Mouse (Mus musculus): Measurements from ENCODE around the gene Atp2b2. TPM values are rescaled to one million over a fixed set of nuclear protein-coding genes. Genes with fewer than 3 reads are reported as not detected.

Atp2b2 gene
- total and polyA plus RNA-seq, 3 experiments = 0.04 TPM; not detected in 2

- Histone ChIP-seq H3K4me3 (ENCODE audit: control insufficient read depth in 1 of 2, insufficient read depth in 1 of 2, low read depth in 2 of 2, low read length in 2 of 2) (no peak overlapping the region), H3K27ac (ENCODE audit: control insufficient read depth, low read depth, low read length) (no peak overlapping the region), H3K27me3 (ENCODE audit: control insufficient read depth in 1 of 2, insufficient read depth in 2 of 2, low read length in 2 of 2) (no peaks in the 10 kb centered on the region), H3K36me3 (ENCODE audit: control insufficient read depth in 1 of 2, insufficient read depth in 2 of 2, low read length in 2 of 2) (no peaks in the 10 kb centered on the region), H3K9ac (ENCODE audit: control insufficient read depth, low read depth, low read length, poor library complexity, severe bottlenecking) (no peak overlapping the region), H3K9me3 (replicated peaks; ENCODE audit: insufficient read depth, low read length) (no peaks in the 10 kb centered on the region), H3K4me1 (ENCODE audit: control insufficient read depth in 1 of 2, insufficient read depth in 2 of 2, low read length in 2 of 2) (no peaks in the 10 kb centered on the region), H3K79me2 (ENCODE audit: control insufficient read depth, insufficient read depth, low read length, poor library complexity) (no peaks in the 10 kb centered on the region)
- DNase-seq (ENCODE audit: low read depth, low spot score) = no peak
- TF ChIP-seq ZNF384 (IDR thresholded peaks at IDR 0.05; ENCODE audit: low read depth, low read length) = no peak
- TF ChIP-seq ZC3H11A (IDR thresholded peaks at IDR 0.05; ENCODE audit: low read depth, low read length) = no peak
Measured at GRCm38 (mm10) chr6:114013801-114014200, 28.6 kb downstream of the Atp2b2 start.

- no peaks in the 10 kb centered on the region for H3K4me1 ChIP-seq (ENCODE audit: control insufficient read depth in 1 of 2, insufficient read depth in 2 of 2, low read length in 2 of 2)
- no peaks in the 10 kb centered on the region for H3K36me3 ChIP-seq (ENCODE audit: control insufficient read depth in 1 of 2, insufficient read depth in 2 of 2, low read length in 2 of 2)
- no peak for TF ChIP-seq CHD1 (IDR thresholded peaks at IDR 0.05; ENCODE audit: low read depth, low read length)
- TF ChIP-seq RAD21 (IDR thresholded peaks at IDR 0.05; ENCODE audit: low read depth, low read length) = no peak
- TF ChIP-seq POLR2A (IDR thresholded peaks at IDR 0.05; ENCODE audit: control insufficient read depth in 1 of 2, insufficient read depth in 1 of 2, low read depth in 1 of 2, low read length in 2 of 2, poor library complexity in 1 of 2) = no peak
- no peak for DNase-seq (ENCODE audit: low read depth, low spot score)
- no peak overlapping the region for H3K4me3 ChIP-seq (ENCODE audit: control insufficient read depth in 1 of 2, insufficient read depth in 1 of 2, low read depth in 2 of 2, low read length in 2 of 2)
- H3K79me2 ChIP-seq (ENCODE audit: control insufficient read depth, insufficient read depth, low read length, poor library complexity) = no peaks in the 10 kb centered on the region
- H3K27ac ChIP-seq (ENCODE audit: control insufficient read depth, low read depth, low read length) = no peak overlapping the region
- no peaks in the 10 kb centered on the region for H3K9me3 ChIP-seq (replicated peaks; ENCODE audit: insufficient read depth, low read length)
- H3K27me3 ChIP-seq (ENCODE audit: control insufficient read depth in 1 of 2, insufficient read depth in 2 of 2, low read length in 2 of 2) = no peaks in the 10 kb centered on the region
- H3K9ac ChIP-seq (ENCODE audit: control insufficient read depth, low read depth, low read length, poor library complexity, severe bottlenecking) = no peak overlapping the region
Measured at GRCm38 (mm10) chr6:114012834-114013233, 29.6 kb downstream of the Atp2b2 start.

GRCm38 (mm10) chr6:114011976-114012375 is 30.4 kb downstream of the Atp2b2 start:
- TF ChIP-seq UBTF (IDR thresholded peaks at IDR 0.05; ENCODE audit: borderline replicate concordance, insufficient read depth, low read depth, low read length) (no peak), ZKSCAN1 (IDR thresholded peaks at IDR 0.05; ENCODE audit: low read depth, low read length) (no peak), CHD1 (IDR thresholded peaks at IDR 0.05; ENCODE audit: low read depth, low read length) (no peak), USF2 (IDR thresholded peaks at IDR 0.05; ENCODE audit: borderline replicate concordance in 1 of 2, insufficient read depth in 1 of 2, low read depth in 1 of 2, low read length in 2 of 2) (no peak), MYC (IDR thresholded peaks at IDR 0.05; ENCODE audit: low read depth, low read length) (no peak)
- Histone ChIP-seq H3K36me3 (ENCODE audit: control insufficient read depth in 1 of 2, insufficient read depth in 2 of 2, low read length in 2 of 2) (no peaks in the 10 kb centered on the region), H3K27me3 (ENCODE audit: control insufficient read depth in 1 of 2, insufficient read depth in 2 of 2, low read length in 2 of 2) (no peaks in the 10 kb centered on the region), H3K9ac (ENCODE audit: control insufficient read depth, low read depth, low read length, poor library complexity, severe bottlenecking) (no peak overlapping the region), H3K79me2 (ENCODE audit: control insufficient read depth, insufficient read depth, low read length, poor library complexity) (no peaks in the 10 kb centered on the region), H3K9me3 (replicated peaks; ENCODE audit: insufficient read depth, low read length) (no peaks in the 10 kb centered on the region), H3K4me3 (ENCODE audit: control insufficient read depth in 1 of 2, insufficient read depth in 1 of 2, low read depth in 2 of 2, low read length in 2 of 2) (no peak overlapping the region), H3K27ac (ENCODE audit: control insufficient read depth, low read depth, low read length) (no peak overlapping the region), H3K4me1 (ENCODE audit: control insufficient read depth in 1 of 2, insufficient read depth in 2 of 2, low read length in 2 of 2) (no peaks in the 10 kb centered on the region)
- no peak for DNase-seq (ENCODE audit: low read depth, low spot score)

Data from MEL (cell line).